Mouse (Mus musculus): ENCODE data around the gene Nif3l1.

GRCm38 (mm10) chr1:58503134-58503533 is 58.2 kb downstream of the Nif3l1 start:
- TF ChIP-seq EP300 (IDR thresholded peaks at IDR 0.05; ENCODE audit: low read depth): no peak
- no peak for TF ChIP-seq CTCF (IDR thresholded peaks at IDR 0.05; ENCODE audit: low read depth)

Measured in heart, postnatal 0 days (tissue).